In the genomic region with DNA sequence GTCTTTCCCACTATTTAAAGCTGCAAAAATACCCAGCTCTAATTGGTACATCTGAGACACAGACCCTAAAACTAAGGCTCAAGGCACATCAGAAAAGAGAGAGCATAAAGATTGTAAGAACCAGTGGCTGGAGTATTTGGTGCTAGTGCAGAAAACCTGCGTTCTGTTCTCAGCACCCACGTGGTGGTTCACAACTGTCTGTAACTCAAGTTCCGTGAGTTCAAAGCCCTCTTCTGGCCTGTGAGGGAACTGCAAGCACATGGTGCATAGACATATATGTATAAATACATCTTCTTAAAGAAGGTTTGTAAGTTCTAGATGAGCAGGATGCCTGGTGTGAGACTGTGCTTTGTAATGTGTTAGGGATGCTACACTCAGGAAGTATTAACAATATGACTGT, we compare ENCODE assay signal across 18 mouse cellular contexts. TPM values are rescaled to one million over a fixed set of nuclear protein-coding genes. Genes with fewer than 3 reads are reported as not detected.
DNase-seq lines count a peak whose midpoint lies in the region; ATAC-seq and TF ChIP-seq lines count a peak whose summit lies in the region.
"Had no signal": no experiment of that assay in that cellular context is flagged by ENCODE, and none has a peak within 500 bp of the region (broad histone marks: within the 10 kb centered on the region; RNA-seq: fewer than 3 reads in every experiment).

No protein-coding gene starts in this region.

- no peak overlapping the region for H3K9ac ChIP-seq in intestine, postnatal 0 days (ENCODE audit: low read depth, low read length)
- no peak overlapping the region for H3K9ac ChIP-seq in intestine, embryonic 16.5 days (ENCODE audit: low read depth, low read length)
- H3K9ac ChIP-seq in midbrain, postnatal 0 days (replicated peaks; ENCODE audit: low read length, poor library complexity, severe bottlenecking), result no peak overlapping the region
- H3K9ac ChIP-seq in midbrain, embryonic 14.5 days (replicated peaks; ENCODE audit: low read length), result no peak overlapping the region
- no peak overlapping the region for H3K9ac ChIP-seq in stomach, postnatal 0 days (ENCODE audit: low read length)
- H3K9ac ChIP-seq: forebrain, embryonic 13.5 days; hindbrain, embryonic 15.5 days; limb, embryonic 12.5 days; stomach, embryonic 15.5 days had no signal

- peak; percentile 31 for TF ChIP-seq CTCF in intestine, postnatal 0 days (IDR thresholded peaks at IDR 0.05; ENCODE audit: low read depth)
- TF ChIP-seq CTCF in midbrain, postnatal 0 days (IDR thresholded peaks at IDR 0.05), result peak; percentile 11; the same call in 1 of the 2 replicates
- peak; percentile 41 for TF ChIP-seq CTCF in stomach, postnatal 0 days (IDR thresholded peaks at IDR 0.05; ENCODE audit: low read depth)

- DNase-seq in midbrain, postnatal 0 days (ENCODE audit: low spot score), result no peak
- no peak for DNase-seq in midbrain, embryonic 14.5 days
- peak; percentile 15 for DNase-seq in NIH3T3 (ENCODE audit: low read depth)
- DNase-seq in stomach, postnatal 0 days (ENCODE audit: low spot score), result no peak
- DNase-seq in frontal cortex, postnatal 25 days (ENCODE audit: low spot score in 2 of 2), result no peak
- DNase-seq in T-cell, adult 2 months (ENCODE audit: low spot score), result no peak
- DNase-seq: adrenal gland, postnatal 36 days; cerebellum, adult 9-11 months; kidney, adult 8-10 months; lung, adult 18-20 months; thymus, postnatal 36 days had no signal

- no peak overlapping the region for H3K4me2 ChIP-seq in intestine, postnatal 0 days (replicated peaks; ENCODE audit: low read depth)
- no peak overlapping the region for H3K4me2 ChIP-seq in intestine, embryonic 16.5 days (ENCODE audit: low read depth, low read length)
- H3K4me2 ChIP-seq in midbrain, postnatal 0 days (ENCODE audit: low read depth, low read length, poor library complexity, severe bottlenecking), result no peak overlapping the region
- no peak overlapping the region for H3K4me2 ChIP-seq in midbrain, embryonic 14.5 days (ENCODE audit: low read length)
- H3K4me2 ChIP-seq in stomach, postnatal 0 days (replicated peaks; ENCODE audit: low read depth), result no peak overlapping the region
- H3K4me2 ChIP-seq: forebrain, embryonic 13.5 days; hindbrain, embryonic 15.5 days; limb, embryonic 12.5 days; stomach, embryonic 15.5 days had no signal

- no peak for ATAC-seq in intestine, postnatal 0 days
- no peak for ATAC-seq in intestine, embryonic 16.5 days
- no peak for ATAC-seq in midbrain, postnatal 0 days (ENCODE audit: low FRiP score)
- ATAC-seq in midbrain, embryonic 14.5 days (ENCODE audit: low FRiP score, low TSS enrichment), result no peak
- ATAC-seq in stomach, postnatal 0 days (ENCODE audit: low FRiP score, low TSS enrichment), result no peak
- ATAC-seq: forebrain, embryonic 13.5 days had no signal

- no peaks in the 10 kb centered on the region for H3K27me3 ChIP-seq in intestine, postnatal 0 days (replicated peaks; ENCODE audit: control insufficient read depth, insufficient read depth, low read length)
- H3K27me3 ChIP-seq in intestine, embryonic 16.5 days (replicated peaks; ENCODE audit: control insufficient read depth, insufficient read depth, low read length), result no peaks in the 10 kb centered on the region
- no peaks in the 10 kb centered on the region for H3K27me3 ChIP-seq in midbrain, postnatal 0 days (ENCODE audit: insufficient read depth, low read length)
- no peaks in the 10 kb centered on the region for H3K27me3 ChIP-seq in midbrain, embryonic 14.5 days (ENCODE audit: control insufficient read depth, insufficient read depth, low read length)
- no peaks in the 10 kb centered on the region for H3K27me3 ChIP-seq in stomach, postnatal 0 days (ENCODE audit: control insufficient read depth, insufficient read depth, low read length)
- H3K27me3 ChIP-seq: CH12.LX; forebrain, embryonic 13.5 days; hindbrain, embryonic 15.5 days; limb, embryonic 12.5 days; stomach, embryonic 15.5 days had no signal

- WGBS in intestine, postnatal 0 days, result 87% methylated on average over 3 of the region's 3 CpGs
- 85% methylated on average over 3 of the region's 3 CpGs for WGBS in intestine, embryonic 16.5 days
- 88% methylated on average over 3 of the region's 3 CpGs for WGBS in midbrain, postnatal 0 days
- 87% methylated on average over 3 of the region's 3 CpGs for WGBS in midbrain, embryonic 14.5 days
- 89% methylated on average over 3 of the region's 3 CpGs for WGBS in stomach, postnatal 0 days

- H3K36me3 ChIP-seq in intestine, postnatal 0 days (ENCODE audit: control insufficient read depth, insufficient read depth), result peaks cover 3% of the 10 kb centered on the region; the same call in 1 of the 2 replicates
- H3K36me3 ChIP-seq in intestine, embryonic 16.5 days (ENCODE audit: control insufficient read depth, insufficient read depth, low read length), result no peaks in the 10 kb centered on the region
- H3K36me3 ChIP-seq in midbrain, postnatal 0 days (ENCODE audit: insufficient read depth, low read length), result peaks cover 4% of the 10 kb centered on the region; the same call in 1 of the 2 replicates
- H3K36me3 ChIP-seq in midbrain, embryonic 14.5 days (ENCODE audit: control insufficient read depth, insufficient read depth, low read length), result no peaks in the 10 kb centered on the region
- 0 out of 2 replicates have a peak, but pooled peaks cover 2% of the 10 kb centered on the region for H3K36me3 ChIP-seq in stomach, postnatal 0 days (ENCODE audit: control insufficient read depth, insufficient read depth, low read length)
- H3K36me3 ChIP-seq: stomach, embryonic 15.5 days had no signal

- no peak for TF ChIP-seq EP300 in stomach, postnatal 0 days (optimal IDR thresholded peaks at IDR 0.05)

- H3K9me3 ChIP-seq in intestine, postnatal 0 days (ENCODE audit: control insufficient read depth), result no peaks in the 10 kb centered on the region
- H3K9me3 ChIP-seq in intestine, embryonic 16.5 days (ENCODE audit: control insufficient read depth, low read length), result 0 out of 2 replicates have a peak, but pooled peaks cover 4% of the 10 kb centered on the region
- H3K9me3 ChIP-seq in midbrain, postnatal 0 days (ENCODE audit: low read length), result no peaks in the 10 kb centered on the region
- no peaks in the 10 kb centered on the region for H3K9me3 ChIP-seq in midbrain, embryonic 14.5 days (ENCODE audit: control insufficient read depth, low read length)
- no peaks in the 10 kb centered on the region for H3K9me3 ChIP-seq in stomach, postnatal 0 days (ENCODE audit: control insufficient read depth, low read length)
- H3K9me3 ChIP-seq: forebrain, embryonic 13.5 days; hindbrain, embryonic 15.5 days; stomach, embryonic 15.5 days had no signal

- H3K27ac ChIP-seq in intestine, postnatal 0 days (ENCODE audit: low read depth, low read length), result no peak overlapping the region
- H3K27ac ChIP-seq in intestine, embryonic 16.5 days (ENCODE audit: low read length), result no peak overlapping the region
- no peak overlapping the region for H3K27ac ChIP-seq in midbrain, postnatal 0 days (ENCODE audit: low read depth, low read length)
- H3K27ac ChIP-seq in midbrain, embryonic 14.5 days (replicated peaks; ENCODE audit: low read depth, low read length), result no peak overlapping the region
- H3K27ac ChIP-seq in stomach, postnatal 0 days (replicated peaks), result no peak overlapping the region
- H3K27ac ChIP-seq: forebrain, embryonic 13.5 days; hindbrain, embryonic 15.5 days; limb, embryonic 12.5 days; stomach, embryonic 15.5 days had no signal

- H3K4me3 ChIP-seq in intestine, postnatal 0 days (ENCODE audit: low read depth, low read length), result no peak overlapping the region
- H3K4me3 ChIP-seq in intestine, embryonic 16.5 days (ENCODE audit: low read length), result no peak overlapping the region
- H3K4me3 ChIP-seq in midbrain, postnatal 0 days (ENCODE audit: low read depth, low read length), result no peak overlapping the region
- no peak overlapping the region for H3K4me3 ChIP-seq in midbrain, embryonic 14.5 days (replicated peaks; ENCODE audit: low read depth, low read length)
- no peak overlapping the region for H3K4me3 ChIP-seq in stomach, postnatal 0 days (ENCODE audit: low read depth, low read length)
- H3K4me3 ChIP-seq: forebrain, embryonic 13.5 days; hindbrain, embryonic 15.5 days; limb, embryonic 12.5 days; stomach, embryonic 15.5 days had no signal

- H3K4me1 ChIP-seq in intestine, postnatal 0 days (replicated peaks; ENCODE audit: control insufficient read depth, insufficient read depth, low read length), result no peaks in the 10 kb centered on the region
- H3K4me1 ChIP-seq in intestine, embryonic 16.5 days (ENCODE audit: control insufficient read depth, insufficient read depth, low read length), result no peaks in the 10 kb centered on the region
- no peaks in the 10 kb centered on the region for H3K4me1 ChIP-seq in midbrain, postnatal 0 days (ENCODE audit: insufficient read depth, low read length)
- H3K4me1 ChIP-seq in midbrain, embryonic 14.5 days (ENCODE audit: control insufficient read depth, insufficient read depth, low read length), result no peaks in the 10 kb centered on the region
- H3K4me1 ChIP-seq in stomach, postnatal 0 days (replicated peaks; ENCODE audit: control insufficient read depth, insufficient read depth), result no peaks in the 10 kb centered on the region; the same call in 1 of the 2 replicates
- H3K4me1 ChIP-seq: forebrain, embryonic 13.5 days; hindbrain, embryonic 15.5 days; stomach, embryonic 15.5 days had no signal

RNA-seq across cellular contexts. Expression of a gene that starts 8.7 kb away (rescaled TPM):
- polyA plus RNA-seq in intestine, postnatal 0 days (2015; fragmentation: Nextera tagmentation; extraction: Ambion mirVana), result 6.6 and 9.5 TPM in 2 replicates
- polyA plus RNA-seq in intestine, embryonic 16.5 days (2015; fragmentation: Nextera tagmentation; extraction: Ambion mirVana), result 16.6 and 18.2 TPM in 2 replicates
- total RNA-seq in midbrain, postnatal 0 days (2014; rRNA removed), result 35.2 and 37.2 TPM in 2 replicates
- 25.4 and 26.0 TPM in 2 replicates for polyA plus RNA-seq in midbrain, postnatal 0 days (2015; fragmentation: Nextera tagmentation; extraction: Ambion mirVana)
- polyA plus RNA-seq in midbrain, embryonic 14.5 days (2014; fragmentation: Nextera tagmentation; extraction: Ambion mirVana), result 31.6 and 41.1 TPM in 2 replicates
- polyA plus RNA-seq in stomach, postnatal 0 days (2015; fragmentation: Nextera tagmentation; extraction: Ambion mirVana), result 7.0 and 8.2 TPM in 2 replicates
